Mouse (Mus musculus) olfactory bulb, adult 2 months (tissue): ENCODE measurements around the gene Anxa4.

Source experiments
- CTCF ChIP-seq: fragments of 200-500 bp; IDR thresholded peaks from 2 replicates; pipeline ENCODE4 v1.5.1; 2012; ENCODE audit warnings: low read depth, mild to moderate bottlenecking, low read length, moderate library complexity; ENCODE audit not compliant: insufficient read depth
- POLR2A ChIP-seq: fragments of 200-500 bp; IDR thresholded peaks from 2 replicates; pipeline ENCODE4 v1.6.1; 2012; ENCODE audit warnings: mild to moderate bottlenecking, low read depth, low read length, moderate library complexity; ENCODE audit not compliant: insufficient read depth

- TF ChIP-seq CTCF: no peak
- no peak for TF ChIP-seq POLR2A
Measured at GRCm38 (mm10) chr6:86749817-86750216, 43.6 kb downstream of the Anxa4 start.
